Mouse (Mus musculus) lung, embryonic 14.5 days (tissue): ENCODE results near the gene Zfp663. TPM values are rescaled to one million over a fixed set of nuclear protein-coding genes. Genes with fewer than 3 reads are reported as not detected.

Source experiments
- ATAC-seq: fragments of 200-750 bp; cut with Nextera tagmentation; 2 replicates; pipeline ENCODE4 v1.8.0; 2017; ENCODE audit warnings: mild to moderate bottlenecking, moderate TSS enrichment, moderate library complexity; ENCODE audit not compliant: insufficient read depth
- DNase-seq: peaks from one replicate; pipeline ENCODE4 v3.0.0-alpha.2; 2015
- H3K27ac ChIP-seq: fragments of 300-500 bp; sonication (generic); 2 replicates; pipeline ENCODE4 v1.5.1; 2014; ENCODE audit warnings: low read depth, mild to moderate bottlenecking, moderate library complexity
- H3K27me3 ChIP-seq: fragments of 300-500 bp; sonication (generic); 2 replicates; pipeline ENCODE4 v1.6.1; 2014; ENCODE audit warnings: low read length, control low read depth; ENCODE audit not compliant: insufficient read depth
- H3K36me3 ChIP-seq: fragments of 300-500 bp; sonication (generic); 2 replicates; pipeline ENCODE4 v1.6.1; 2014; ENCODE audit warnings: control low read depth; ENCODE audit not compliant: insufficient read depth
- H3K4me1 ChIP-seq: fragments of 300-500 bp; sonication (generic); 2 replicates; pipeline ENCODE4 v1.6.1; 2014; ENCODE audit warnings: antibody characterized with exemption, control low read depth; ENCODE audit not compliant: insufficient read depth
- H3K4me2 ChIP-seq: fragments of 300-500 bp; sonication (generic); 2 replicates; pipeline ENCODE4 v1.6.1; 2014; ENCODE audit warnings: mild to moderate bottlenecking
- H3K4me3 ChIP-seq: fragments of 300-500 bp; sonication (generic); 2 replicates; pipeline ENCODE4 v1.5.1; 2014; ENCODE audit warnings: low read depth, low read length
- H3K9ac ChIP-seq: fragments of 300-500 bp; sonication (generic); 2 replicates; pipeline ENCODE4 v1.6.1; 2014
- H3K9me3 ChIP-seq: fragments of 300-500 bp; sonication (generic); 2 replicates; pipeline ENCODE4 v1.6.1; 2016; ENCODE audit warnings: low read depth, low read length, control low read depth
- CTCF ChIP-seq: IDR thresholded peaks from 2 replicates; pipeline ENCODE4 v1.5.1; 2016; ENCODE audit warnings: antibody characterized with exemption, low read depth
- WGBS: fragments of 180-500 bp; shearing (Covaris S2); extraction: QIAGEN DNeasy Blood & Tissue Kit; methylation state at CpG from one replicate; pipeline ENCODE4 v1.1.7; 2014; 5-methylcytosine and 5-hydroxymethylcytosine counted together
- polyA plus RNA-seq: library from polyadenylated mRNA; unstranded; fragments of >200 nt; fragmentation: Nextera tagmentation; extraction: Ambion mirVana; gene quantifications from 2 replicates; pipeline ENCODE4 v1.2.1, GENCODE M21; 2014

The Zfp663 gene
- polyA plus RNA-seq, 1 experiment from 2014 or later = 1.1 TPM

GRCm38 (mm10) chr2:165321381-165321888 lies 47.1 kb downstream of the Zfp663 start:
- 59% methylated on average over 8 of the region's 8 CpGs for WGBS
- Histone ChIP-seq H3K9me3 (no peaks in the 10 kb centered on the region), H3K4me1 (peaks cover 49% of the 10 kb centered on the region), H3K36me3 (0 out of 2 replicates have a peak, but pooled peaks cover under 1% of the 10 kb centered on the region), H3K4me2 (peak overlapping the region; percentile 33; the same call in 1 of the 2 replicates), H3K4me3 (no peak overlapping the region), H3K9ac (no peak overlapping the region; the same call in 1 of the 2 replicates), H3K27ac (peak overlapping the region; percentile 54), H3K27me3 (no peaks in the 10 kb centered on the region)
- TF ChIP-seq CTCF = no peak
- DNase-seq (no peak), ATAC-seq (no peak)

DNA sequence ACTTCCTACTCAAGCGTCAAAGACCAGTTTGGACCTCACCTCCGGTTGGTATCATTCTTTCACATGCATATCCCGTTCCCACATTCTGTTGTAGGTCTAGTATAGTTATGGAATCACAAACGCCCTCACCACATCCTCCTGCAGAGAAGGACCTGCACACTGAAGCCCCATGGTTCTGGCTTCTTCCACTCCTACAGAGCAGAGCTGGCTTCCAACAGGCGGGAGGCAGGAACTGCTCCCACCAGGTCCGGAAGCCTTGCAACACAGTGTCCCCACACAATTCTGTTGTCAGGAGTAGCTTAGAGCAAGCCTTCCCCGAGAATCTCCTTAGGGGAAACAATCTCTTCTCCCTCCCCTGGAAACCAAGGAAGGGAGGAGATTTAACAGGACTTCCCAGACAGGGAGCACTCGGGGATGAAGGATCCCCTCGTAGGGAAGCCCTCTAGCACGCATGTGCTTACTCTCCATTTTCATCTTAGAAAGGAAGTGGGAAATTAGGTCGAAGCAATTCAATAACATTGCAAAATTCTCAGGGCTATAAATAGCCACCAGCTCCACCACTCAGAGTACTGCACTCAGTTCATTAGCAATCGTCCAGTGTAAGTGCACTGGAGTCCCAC lies 47.9 kb downstream of the Zfp663 start:
- H3K4me3 ChIP-seq = no peak overlapping the region
- peak overlapping the region; percentile 33; the same call in 1 of the 2 replicates for H3K4me2 ChIP-seq
- no peak overlapping the region for H3K9ac ChIP-seq
- 56% methylated on average over 12 of the region's 12 CpGs for WGBS
- peaks cover 8% of the 10 kb centered on the region for H3K36me3 ChIP-seq
- ATAC-seq (no peak), DNase-seq (peak; percentile 77)
- H3K4me1 ChIP-seq = peaks cover 49% of the 10 kb centered on the region
- TF ChIP-seq CTCF = no peak
- H3K27me3 ChIP-seq = no peaks in the 10 kb centered on the region
- peak overlapping the region; percentile 54 for H3K27ac ChIP-seq
- no peaks in the 10 kb centered on the region for H3K9me3 ChIP-seq

- no peak overlapping the region for H3K9ac ChIP-seq
- H3K4me1 ChIP-seq = peaks cover 40% of the 10 kb centered on the region
- peaks cover 18% of the 10 kb centered on the region for H3K36me3 ChIP-seq
- DNase-seq = no peak
- no peak overlapping the region for H3K27ac ChIP-seq
- no peaks in the 10 kb centered on the region for H3K27me3 ChIP-seq
- no peak overlapping the region for H3K4me2 ChIP-seq
- 17% methylated on average over 4 of the region's 4 CpGs for WGBS
- no peak overlapping the region for H3K4me3 ChIP-seq
- TF ChIP-seq CTCF = no peak
- ATAC-seq = no peak
- H3K9me3 ChIP-seq = no peaks in the 10 kb centered on the region
These were observed 49.0 kb downstream of the Zfp663 start for GRCm38 (mm10) chr2:165319503-165319902.

- no peak for TF ChIP-seq CTCF
- 65% methylated on average over 7 of the region's 7 CpGs for WGBS
- H3K4me1 ChIP-seq = peaks cover 39% of the 10 kb centered on the region
- H3K36me3 ChIP-seq = peaks cover 24% of the 10 kb centered on the region
- H3K9me3 ChIP-seq = no peaks in the 10 kb centered on the region
- no peaks in the 10 kb centered on the region for H3K27me3 ChIP-seq
- no peak overlapping the region for H3K4me3 ChIP-seq
- no peak overlapping the region for H3K4me2 ChIP-seq
- no peak overlapping the region for H3K9ac ChIP-seq
- no peak overlapping the region; the same call in 1 of the 2 replicates for H3K27ac ChIP-seq
- no peak for ATAC-seq
- DNase-seq = peak; percentile 15
These were observed 49.6 kb downstream of the Zfp663 start for GRCm38 (mm10) chr2:165318941-165319340.

GRCm38 (mm10) chr2:165317621-165318263 lies 50.8 kb downstream of the Zfp663 start:
- no peak for ATAC-seq
- no peaks in the 10 kb centered on the region for H3K27me3 ChIP-seq
- TF ChIP-seq CTCF = no peak
- 37% methylated on average over 16 of the region's 16 CpGs for WGBS
- DNase-seq = no peak
- no peak overlapping the region for H3K4me2 ChIP-seq
- peaks cover 34% of the 10 kb centered on the region for H3K36me3 ChIP-seq
- H3K9ac ChIP-seq = peak overlapping the region; percentile 16; the same call in 1 of the 2 replicates
- peaks cover 34% of the 10 kb centered on the region for H3K4me1 ChIP-seq
- H3K9me3 ChIP-seq = no peaks in the 10 kb centered on the region
- H3K27ac ChIP-seq = peak overlapping the region; percentile 30; the same call in 1 of the 2 replicates
- no peak overlapping the region for H3K4me3 ChIP-seq

- H3K27me3 ChIP-seq = no peaks in the 10 kb centered on the region
- 15% methylated on average over 9 of the region's 9 CpGs for whole genome bisulfite sequencing
- peak overlapping the region; percentile 1; the same call in 1 of the 2 replicates for H3K4me2 ChIP-seq
- ATAC-seq = peak; percentile 73
- peaks cover 42% of the 10 kb centered on the region for H3K36me3 ChIP-seq
- H3K4me3 ChIP-seq = no peak overlapping the region
- peak; percentile 81 for DNase-seq
- TF ChIP-seq CTCF = no peak
- peak overlapping the region; percentile 42; the same call in 1 of the 2 replicates for H3K27ac ChIP-seq
- H3K9me3 ChIP-seq = no peaks in the 10 kb centered on the region
- no peak overlapping the region for H3K9ac ChIP-seq
- H3K4me1 ChIP-seq = peaks cover 34% of the 10 kb centered on the region
These were observed 51.6 kb downstream of the Zfp663 start for GRCm38 (mm10) chr2:165316837-165317473.

- ATAC-seq (no peak), DNase-seq (no peak)
- Histone ChIP-seq H3K27me3 (no peaks in the 10 kb centered on the region), H3K4me2 (no peak overlapping the region), H3K36me3 (peaks cover 50% of the 10 kb centered on the region), H3K9me3 (no peaks in the 10 kb centered on the region), H3K9ac (no peak overlapping the region), H3K4me3 (no peak overlapping the region), H3K27ac (peak overlapping the region; percentile 42; the same call in 1 of the 2 replicates), H3K4me1 (peaks cover 26% of the 10 kb centered on the region)
- WGBS = 36% methylated on average over 10 of the region's 10 CpGs
- no peak for TF ChIP-seq CTCF
These were observed 52.3 kb downstream of the Zfp663 start for GRCm38 (mm10) chr2:165316204-165316603.
